Mouse (Mus musculus) testis, postnatal 10 days (tissue): ENCODE measurements around the gene Urgcp.

Experiments used
- DNase-seq: peaks from one replicate; pipeline ENCODE4 v3.0.0; 2021; ENCODE audit warnings: low spot score

Urgcp gene

GRCm38 (mm10) chr11:5715179-5715578, 47.0 kb downstream of the Urgcp start:
- DNase-seq, result peak; percentile 37

GRCm38 (mm10) chr11:5707530-5708353, 54.4 kb downstream of the Urgcp start:
- DNase-seq, result peak; percentile 98

GRCm38 (mm10) chr11:5706874-5707529, 55.2 kb downstream of the Urgcp start:
- DNase-seq, result peak; percentile 63

GRCm38 (mm10) chr11:5705972-5706371, 56.2 kb downstream of the Urgcp start:
- peak; percentile 38 for DNase-seq

- no peak for DNase-seq
Measured at GRCm38 (mm10) chr11:5703341-5703740, 58.8 kb downstream of the Urgcp start.

GRCm38 (mm10) chr11:5702957-5703332, 59.2 kb downstream of the Urgcp start:
- DNase-seq, result no peak

GRCm38 (mm10) chr11:5702271-5702956, 59.8 kb downstream of the Urgcp start:
- DNase-seq, result no peak

- DNase-seq, result no peak
Measured at GRCm38 (mm10) chr11:5701821-5702220, 60.4 kb downstream of the Urgcp start.

- DNase-seq, result no peak
Measured at GRCm38 (mm10) chr11:5701300-5701699, 60.9 kb downstream of the Urgcp start.

GRCm38 (mm10) chr11:5700808-5701207, 61.4 kb downstream of the Urgcp start:
- no peak for DNase-seq

GRCm38 (mm10) chr11:5691775-5692174, 70.4 kb downstream of the Urgcp start:
- peak; percentile 59 for DNase-seq

GRCm38 (mm10) chr11:5684283-5684682, 77.9 kb downstream of the Urgcp start:
- no peak for DNase-seq

- no peak for DNase-seq
Measured at GRCm38 (mm10) chr11:5682541-5682940, 79.6 kb downstream of the Urgcp start.
